Mouse (Mus musculus) bone marrow macrophage, adult 2 months (primary cell): ENCODE data around the gene Rxfp4.

ENCODE experiments used
- CTCF ChIP-seq: IDR thresholded peaks from 2 replicates; pipeline ENCODE4 v1.5.1; 2012; ENCODE audit warnings: low read depth, mild to moderate bottlenecking, low read length, moderate library complexity
- POLR2A ChIP-seq: IDR thresholded peaks from 2 replicates; pipeline ENCODE4 v1.6.1; 2012; ENCODE audit warnings: mild to moderate bottlenecking, low read depth, low read length, borderline replicate concordance

- no peak for TF ChIP-seq CTCF
- no peak for TF ChIP-seq POLR2A
Observed at GRCm38 (mm10) chr3:88684980-88685941, 32.3 kb upstream of the Rxfp4 start, which contains the start of gene Khdc4.
